Mouse (Mus musculus) olfactory bulb, adult 2 months (tissue): ENCODE measurements around the gene Lrrc8b.

ENCODE experiments used
- CTCF ChIP-seq: fragments of 200-500 bp; IDR thresholded peaks from 2 replicates; pipeline ENCODE4 v1.5.1; 2012; ENCODE audit warnings: low read depth, mild to moderate bottlenecking, low read length, moderate library complexity; ENCODE audit not compliant: insufficient read depth
- POLR2A ChIP-seq: fragments of 200-500 bp; IDR thresholded peaks from 2 replicates; pipeline ENCODE4 v1.6.1; 2012; ENCODE audit warnings: mild to moderate bottlenecking, low read depth, low read length, moderate library complexity; ENCODE audit not compliant: insufficient read depth

- TF ChIP-seq CTCF, result no peak
- TF ChIP-seq POLR2A, result no peak
Observed at GRCm38 (mm10) chr5:105410521-105411293, 4.9 kb upstream of the Lrrc8b start.
